Mouse (Mus musculus) stomach, postnatal 0 days (tissue): ENCODE results near the gene Akain1. TPM values are rescaled to one million over a fixed set of nuclear protein-coding genes. Genes with fewer than 3 reads are reported as not detected.

Experiments
- ATAC-seq: fragments of 200-750 bp; cut with Nextera tagmentation; 2 replicates; pipeline ENCODE4 v1.8.0; 2017; ENCODE audit not compliant: low FRiP score, low TSS enrichment
- DNase-seq: peaks from one replicate; pipeline ENCODE4 v3.0.0-alpha.2; 2016; ENCODE audit warnings: low spot score
- H3K27ac ChIP-seq: fragments of 300-500 bp; sonication (generic); replicated peaks from 2 replicates; pipeline ENCODE4 v1.5.1; 2014; ENCODE audit warnings: mild to moderate bottlenecking, control low read depth
- H3K27me3 ChIP-seq: fragments of 300-500 bp; sonication (generic); 2 replicates; pipeline ENCODE4 v1.6.1; 2014; ENCODE audit warnings: low read length; ENCODE audit not compliant: control insufficient read depth, insufficient read depth
- H3K36me3 ChIP-seq: fragments of 300-500 bp; sonication (generic); 2 replicates; pipeline ENCODE4 v1.6.1; 2014; ENCODE audit warnings: low read length, mixed read lengths; ENCODE audit not compliant: control insufficient read depth, insufficient read depth
- H3K4me1 ChIP-seq: fragments of 300-500 bp; sonication (generic); replicated peaks from 2 replicates; pipeline ENCODE4 v1.6.1; 2014; ENCODE audit warnings: antibody characterized with exemption; ENCODE audit not compliant: control insufficient read depth, insufficient read depth
- H3K4me2 ChIP-seq: fragments of 300-500 bp; sonication (generic); replicated peaks from 2 replicates; pipeline ENCODE4 v1.6.1; 2014; ENCODE audit warnings: low read depth, mild to moderate bottlenecking, control low read depth, moderate library complexity
- H3K4me3 ChIP-seq: fragments of 300-500 bp; sonication (generic); 2 replicates; pipeline ENCODE4 v1.5.1; 2014; ENCODE audit warnings: low read depth, low read length, control low read depth
- H3K9ac ChIP-seq: fragments of 300-500 bp; sonication (generic); 2 replicates; pipeline ENCODE4 v1.6.1; 2014; ENCODE audit warnings: mild to moderate bottlenecking, low read length, control low read depth, mixed read lengths
- H3K9me3 ChIP-seq: fragments of 300-500 bp; sonication (generic); 2 replicates; pipeline ENCODE4 v1.6.1; 2016; ENCODE audit warnings: low read length; ENCODE audit not compliant: control insufficient read depth
- CTCF ChIP-seq: IDR thresholded peaks from 2 replicates; pipeline ENCODE4 v1.5.1; 2016; ENCODE audit warnings: antibody characterized with exemption, low read depth, mild to moderate bottlenecking, moderate library complexity
- EP300 ChIP-seq: optimal IDR thresholded peaks from 2 replicates; pipeline ENCODE3; 2016; ENCODE audit warnings: antibody characterized with exemption
- WGBS: fragments of 180-500 bp; shearing (Covaris S2); extraction: QIAGEN DNeasy Blood & Tissue Kit; methylation state at CpG from one replicate; pipeline ENCODE4 v1.1.7; 2014; 5-methylcytosine and 5-hydroxymethylcytosine counted together
- polyA plus RNA-seq: library from polyadenylated mRNA; unstranded; fragments of >200 nt; fragmentation: Nextera tagmentation; extraction: Ambion mirVana; gene quantifications from 2 replicates; pipeline ENCODE4 v1.2.1, GENCODE M21; 2015

The Akain1 gene
- polyA plus RNA-seq, 1 experiment from 2014 or later, result 0.04 TPM

- Histone ChIP-seq H3K27me3 (no peaks in the 10 kb centered on the region), H3K36me3 (no peaks in the 10 kb centered on the region), H3K4me1 (no peaks in the 10 kb centered on the region), H3K27ac (no peak overlapping the region), H3K4me3 (no peak overlapping the region), H3K9ac (no peak overlapping the region), H3K9me3 (no peaks in the 10 kb centered on the region), H3K4me2 (no peak overlapping the region)
- DNase-seq, result no peak
- 59% methylated on average over 6 of the region's 6 CpGs for WGBS
- ATAC-seq, result no peak
- no peak for TF ChIP-seq CTCF
- no peak for TF ChIP-seq EP300
Observed at GRCm38 (mm10) chr17:69487884-69488283, 48.8 kb downstream of the Akain1 start.

GRCm38 (mm10) chr17:69488826-69489225 is 49.7 kb downstream of the Akain1 start:
- Histone ChIP-seq H3K9ac (no peak overlapping the region), H3K4me1 (no peaks in the 10 kb centered on the region), H3K27me3 (no peaks in the 10 kb centered on the region), H3K9me3 (no peaks in the 10 kb centered on the region), H3K36me3 (no peaks in the 10 kb centered on the region), H3K27ac (no peak overlapping the region), H3K4me3 (no peak overlapping the region), H3K4me2 (no peak overlapping the region)
- no peak for DNase-seq
- WGBS, result 81% methylated on average over 5 of the region's 5 CpGs
- no peak for ATAC-seq
- TF ChIP-seq CTCF (no peak), EP300 (no peak)

GRCm38 (mm10) chr17:69492368-69492767 is 53.2 kb downstream of the Akain1 start:
- Histone ChIP-seq H3K4me2 (no peak overlapping the region), H3K36me3 (no peaks in the 10 kb centered on the region), H3K4me3 (no peak overlapping the region), H3K9ac (no peak overlapping the region), H3K9me3 (no peaks in the 10 kb centered on the region), H3K27me3 (no peaks in the 10 kb centered on the region), H3K4me1 (no peaks in the 10 kb centered on the region), H3K27ac (no peak overlapping the region)
- no peak for TF ChIP-seq EP300
- ATAC-seq (no peak), DNase-seq (no peak)
- WGBS, result 77% methylated on average over 6 of the region's 6 CpGs

GRCm38 (mm10) chr17:69495531-69495930 is 56.4 kb downstream of the Akain1 start:
- H3K9me3 ChIP-seq, result no peaks in the 10 kb centered on the region
- no peak overlapping the region for H3K9ac ChIP-seq
- no peaks in the 10 kb centered on the region for H3K4me1 ChIP-seq
- 36% methylated on average over 2 of the region's 2 CpGs for WGBS
- no peak overlapping the region for H3K4me3 ChIP-seq
- no peaks in the 10 kb centered on the region for H3K27me3 ChIP-seq
- H3K27ac ChIP-seq, result no peak overlapping the region
- ATAC-seq (no peak), DNase-seq (no peak)
- no peaks in the 10 kb centered on the region for H3K36me3 ChIP-seq
- peak; percentile 42 for TF ChIP-seq CTCF
- TF ChIP-seq EP300, result no peak
- H3K4me2 ChIP-seq, result no peak overlapping the region

GRCm38 (mm10) chr17:69496125-69496524 is 57.0 kb downstream of the Akain1 start:
- Histone ChIP-seq H3K36me3 (no peaks in the 10 kb centered on the region), H3K4me2 (no peak overlapping the region), H3K4me1 (no peaks in the 10 kb centered on the region), H3K4me3 (no peak overlapping the region), H3K9me3 (no peaks in the 10 kb centered on the region), H3K27me3 (no peaks in the 10 kb centered on the region), H3K9ac (no peak overlapping the region), H3K27ac (no peak overlapping the region)
- DNase-seq (no peak), ATAC-seq (no peak)
- WGBS, result 86% methylated on average over 3 of the region's 3 CpGs
- TF ChIP-seq CTCF (no peak), EP300 (no peak)

- Histone ChIP-seq H3K4me3 (no peak overlapping the region), H3K27me3 (no peaks in the 10 kb centered on the region), H3K9me3 (no peaks in the 10 kb centered on the region), H3K27ac (no peak overlapping the region), H3K4me2 (no peak overlapping the region), H3K4me1 (no peaks in the 10 kb centered on the region), H3K9ac (no peak overlapping the region), H3K36me3 (no peaks in the 10 kb centered on the region)
- WGBS, result 49% methylated on average over 4 of the region's 4 CpGs
- DNase-seq, result no peak
- ATAC-seq, result no peak
- no peak for TF ChIP-seq EP300
- TF ChIP-seq CTCF, result no peak
Observed at GRCm38 (mm10) chr17:69497315-69497714, 58.2 kb downstream of the Akain1 start.
